Mouse (Mus musculus): ENCODE measurements around the gene Zfp958.

GRCm38 (mm10) chr8:4679796-4680195 lies 66.8 kb downstream of the Zfp958 start:
- TF ChIP-seq CTCF (IDR thresholded peaks at IDR 0.05; ENCODE audit: borderline replicate concordance, insufficient read depth, low read depth, low read length), result no peak
- TF ChIP-seq POLR2A (IDR thresholded peaks at IDR 0.05; ENCODE audit: borderline replicate concordance, insufficient read depth, low read length), result no peak
